Mouse (Mus musculus) thymus, postnatal 14 days (tissue): ENCODE data around the gene Mras.

Experiments used
- DNase-seq: peaks from one replicate; pipeline ENCODE4 v3.0.0; 2021

Mras gene

GRCm38 (mm10) chr9:99354796-99355195 is 82.4 kb downstream of the Mras start:
- DNase-seq: no peak

- no peak for DNase-seq
Measured at GRCm38 (mm10) chr9:99353390-99353789, 83.8 kb downstream of the Mras start.

GRCm38 (mm10) chr9:99352964-99353363 is 84.2 kb downstream of the Mras start:
- no peak for DNase-seq

- no peak for DNase-seq
Measured at GRCm38 (mm10) chr9:99345351-99345792, 91.8 kb downstream of the Mras start.

DNA sequence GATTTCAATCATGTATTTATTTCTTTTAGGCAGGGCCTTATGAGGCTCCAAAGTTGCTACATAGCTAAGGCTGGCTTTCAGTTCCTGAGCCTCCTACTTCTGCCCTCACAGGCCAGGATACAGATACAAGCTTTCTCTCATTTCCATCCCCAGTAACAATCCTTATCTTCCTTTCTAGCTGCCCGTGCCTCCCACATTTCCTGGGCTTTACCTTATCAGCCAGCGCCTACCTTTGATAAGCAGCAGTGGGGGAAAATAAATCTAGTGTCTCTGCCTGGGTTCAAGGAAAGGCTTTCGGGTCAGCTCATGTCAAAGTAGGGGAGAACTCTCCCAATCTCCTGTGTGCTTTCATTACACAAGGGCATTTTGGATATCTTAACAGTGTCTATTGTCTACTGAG is 95.6 kb downstream of the Mras start:
- no peak for DNase-seq

- DNase-seq: no peak
Measured at GRCm38 (mm10) chr9:99340126-99340525, 97.1 kb downstream of the Mras start.

- DNase-seq: no peak
Measured at GRCm38 (mm10) chr9:99339182-99339581, 98.0 kb downstream of the Mras start.

GRCm38 (mm10) chr9:99338293-99338692 is 98.9 kb downstream of the Mras start:
- no peak for DNase-seq

DNA sequence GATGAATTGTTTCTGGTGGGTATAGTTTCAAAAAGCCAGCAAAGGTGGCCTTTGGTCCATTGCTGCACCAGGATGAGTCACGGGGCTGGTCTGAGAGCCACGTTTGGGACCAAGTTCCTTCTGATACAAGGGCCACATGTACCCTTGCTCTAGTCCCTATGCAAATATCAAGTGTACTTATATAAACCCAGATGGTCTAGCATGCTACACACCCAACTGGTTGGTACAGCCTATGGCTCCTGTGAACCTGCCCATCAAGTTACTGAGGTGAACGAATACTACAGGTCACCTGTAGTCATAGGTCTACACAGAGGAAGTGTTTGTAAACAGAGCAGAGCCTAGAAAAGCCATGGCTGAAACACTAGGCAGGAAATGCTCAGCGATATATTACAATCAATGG is 100.6 kb downstream of the Mras start:
- DNase-seq: no peak
